Mouse (Mus musculus): Measurements from ENCODE around the gene BC034090.

DNA sequence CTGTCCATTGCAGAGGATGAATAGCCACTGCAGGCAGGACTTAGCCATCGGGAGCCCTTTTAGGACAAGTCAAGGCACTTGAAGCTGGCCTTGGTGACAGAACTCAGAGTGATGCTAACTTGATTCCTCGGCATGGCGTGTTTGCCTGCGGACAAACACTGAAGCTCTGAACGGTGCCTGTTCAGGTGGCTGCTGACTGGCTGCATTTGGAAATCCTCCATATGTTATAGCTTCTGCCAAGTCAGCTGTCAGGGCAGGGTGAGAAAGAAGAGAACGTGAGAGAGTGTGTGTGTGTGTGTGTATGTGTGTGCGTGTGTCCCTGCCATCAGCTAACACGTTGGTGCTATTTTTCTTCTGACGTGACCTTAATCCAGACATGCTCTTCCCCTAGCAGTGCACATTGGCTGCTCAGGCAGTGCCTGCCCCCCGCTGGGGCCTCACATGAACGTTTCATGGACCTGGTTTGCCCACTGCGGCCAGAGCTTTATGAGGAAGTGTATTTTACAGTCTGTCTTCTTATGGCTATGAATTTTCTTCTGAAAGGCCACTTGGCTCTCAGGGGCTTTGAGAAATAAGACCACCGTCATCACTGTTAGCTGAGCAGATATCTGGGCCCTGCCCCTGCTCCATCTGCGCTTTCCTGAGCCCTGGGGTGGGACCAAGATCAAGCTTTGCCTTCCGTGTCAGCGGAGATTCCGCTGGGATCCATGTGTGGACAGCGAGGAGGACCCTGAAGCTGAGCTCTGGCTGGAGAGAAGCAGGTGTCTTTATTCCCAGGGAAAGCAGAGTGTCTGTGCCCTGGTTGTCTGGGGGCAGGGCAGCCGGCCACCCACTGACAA lies 38.2 kb downstream of the BC034090 start:
- TF ChIP-seq MAX (IDR thresholded peaks at IDR 0.05) = no peak
- TF ChIP-seq CTCF (IDR thresholded peaks at IDR 0.05; ENCODE audit: control insufficient read depth, insufficient read depth, insufficient read length) = no peak
- TF ChIP-seq MYOG (IDR thresholded peaks at IDR 0.05; ENCODE audit: control insufficient read depth, extremely low read depth, insufficient read length) = no peak
- TF ChIP-seq USF1 (IDR thresholded peaks at IDR 0.05; ENCODE audit: low read depth) = no peak

Measured in C2C12 (cell line).